Mouse (Mus musculus) cerebellum, adult 18-20 months (tissue): ENCODE measurements around the gene Gm20388.

Experiments
- DNase-seq, 2 experiments: peaks; one replicate each; pipeline ENCODE4 v3.0.0; 2021

The Gm20388 gene

GRCm38 (mm10) chr8:120623608-120624007, 713.0 kb downstream of the Gm20388 start:
- DNase-seq: no peak

GRCm38 (mm10) chr8:120626461-120626860, 715.8 kb downstream of the Gm20388 start:
- no peak for DNase-seq

DNA sequence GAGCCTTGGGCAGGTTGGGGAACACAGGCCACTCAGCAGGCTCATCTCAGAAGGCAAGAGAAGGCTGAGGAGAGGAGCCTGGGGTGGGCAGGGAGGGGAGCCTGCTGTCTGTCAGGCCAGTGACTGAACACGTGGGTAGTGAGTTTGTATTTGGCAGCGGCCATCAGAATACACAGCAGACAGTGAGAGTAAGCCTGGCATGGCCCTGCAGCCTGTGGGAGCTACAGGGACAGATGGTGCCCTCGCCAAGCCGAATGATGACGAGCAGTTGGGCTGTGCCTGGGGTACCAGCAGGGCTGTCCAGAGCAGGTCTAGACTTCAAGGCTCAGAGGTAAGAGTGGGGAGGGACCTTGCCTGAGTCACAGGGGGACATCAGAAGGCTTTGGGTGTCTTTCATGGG, 716.7 kb downstream of the Gm20388 start:
- peak; percentile 55 to 69 for DNase-seq

GRCm38 (mm10) chr8:120630031-120630430, 719.4 kb downstream of the Gm20388 start:
- no peak for DNase-seq

GRCm38 (mm10) chr8:120630848-120631247, 720.2 kb downstream of the Gm20388 start:
- no peak for DNase-seq

DNA sequence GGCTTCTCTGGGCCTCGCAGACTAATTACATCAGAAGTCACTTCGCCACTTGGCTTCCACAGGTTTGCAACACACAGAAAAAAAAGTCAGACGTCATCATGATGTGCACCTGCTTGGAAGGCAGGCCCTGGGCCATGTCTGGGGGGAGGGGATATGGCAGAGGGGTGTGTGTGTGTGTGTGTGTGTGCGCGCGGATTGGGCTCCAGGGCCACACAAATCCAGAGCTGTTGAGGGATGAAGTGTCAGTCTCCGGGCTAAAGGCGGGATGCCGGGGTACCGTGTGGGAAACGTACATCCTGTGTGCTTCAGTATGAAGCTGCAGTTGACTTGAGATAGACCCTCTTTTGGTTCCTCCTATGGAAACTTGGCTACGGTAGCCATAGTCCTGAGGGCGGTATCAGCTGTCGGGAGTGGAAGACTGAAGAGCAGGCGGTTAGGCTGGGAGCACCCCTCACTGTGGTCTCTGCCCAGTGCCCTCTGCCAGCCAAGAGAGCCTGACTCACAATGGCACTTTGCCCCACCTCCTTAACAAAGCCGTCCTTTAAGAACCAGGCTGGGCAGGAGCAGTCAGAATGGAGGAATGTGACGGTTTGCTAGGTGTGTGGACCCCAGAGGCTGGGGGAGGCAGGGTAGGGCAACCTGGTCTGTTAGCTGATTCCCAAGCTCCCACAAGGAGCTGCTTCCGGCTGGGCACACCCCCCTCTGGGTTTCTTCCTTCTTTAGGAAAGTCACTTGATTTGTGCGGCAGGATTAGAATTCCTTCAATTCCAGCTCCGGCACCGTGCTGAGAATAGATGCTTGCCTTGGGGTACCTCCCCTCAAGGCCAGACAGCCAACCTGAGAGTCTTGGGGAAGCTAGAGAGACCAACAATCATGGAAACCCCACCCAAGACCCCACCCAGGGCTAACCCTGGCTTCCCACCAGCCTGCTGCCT, 721.1 kb downstream of the Gm20388 start:
- DNase-seq: no peak

- DNase-seq: no peak
Measured at GRCm38 (mm10) chr8:120632969-120633664, 722.5 kb downstream of the Gm20388 start.

DNA sequence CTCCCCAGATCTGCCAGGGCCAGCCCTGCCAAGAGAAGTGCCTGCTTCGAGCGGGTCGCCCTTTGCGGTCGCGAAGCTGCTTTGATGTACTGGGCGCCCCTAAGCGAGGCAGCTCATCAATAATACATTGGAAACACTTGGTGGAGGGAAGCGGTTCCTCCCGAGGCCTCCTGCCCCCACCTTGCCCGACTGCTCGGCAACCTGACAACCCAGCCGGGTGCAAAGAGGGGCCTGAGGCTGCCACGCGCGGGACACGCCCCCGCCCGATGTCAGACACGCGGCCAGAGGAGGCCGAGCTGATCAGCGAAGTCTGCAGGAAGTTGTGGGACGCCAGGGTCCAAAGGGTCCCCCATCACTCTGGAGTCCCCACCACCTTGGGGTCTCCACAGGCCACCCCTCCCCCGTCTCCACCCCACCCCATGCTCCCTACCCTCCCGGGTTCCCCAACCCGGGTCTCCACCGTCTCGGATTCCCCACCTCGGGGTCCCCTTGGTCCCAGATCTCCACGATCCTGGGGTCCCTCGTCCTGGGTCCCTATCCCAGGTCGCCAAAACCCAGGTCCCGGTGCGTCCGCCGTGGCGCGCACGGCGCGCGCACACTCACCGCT, 723.1 kb downstream of the Gm20388 start:
- DNase-seq: no peak

- DNase-seq: peak; percentile 35 to 36
Measured at GRCm38 (mm10) chr8:120634329-120634839, 723.7 kb downstream of the Gm20388 start.

DNA sequence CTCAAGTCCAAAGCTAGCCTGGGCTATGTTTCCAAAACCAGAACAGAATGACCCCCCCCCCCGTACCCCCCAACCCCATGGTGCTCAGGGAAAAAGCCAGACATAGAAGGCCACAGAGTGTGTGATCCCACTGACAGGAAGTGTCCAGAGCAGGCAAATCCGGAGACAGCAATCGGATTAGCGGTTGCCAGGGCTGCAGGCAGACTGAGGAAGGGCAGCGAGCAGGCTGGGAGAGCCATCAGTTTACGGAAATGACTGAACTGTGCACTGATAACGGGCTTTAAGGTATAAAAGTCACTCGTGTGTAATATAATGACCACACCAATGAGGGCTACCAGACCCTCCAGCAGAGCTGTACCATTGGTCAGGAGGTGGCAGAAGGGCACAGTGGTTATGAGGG, 730.6 kb downstream of the Gm20388 start:
- DNase-seq: no peak

GRCm38 (mm10) chr8:120642031-120642662, 731.5 kb downstream of the Gm20388 start:
- DNase-seq: no peak

DNA sequence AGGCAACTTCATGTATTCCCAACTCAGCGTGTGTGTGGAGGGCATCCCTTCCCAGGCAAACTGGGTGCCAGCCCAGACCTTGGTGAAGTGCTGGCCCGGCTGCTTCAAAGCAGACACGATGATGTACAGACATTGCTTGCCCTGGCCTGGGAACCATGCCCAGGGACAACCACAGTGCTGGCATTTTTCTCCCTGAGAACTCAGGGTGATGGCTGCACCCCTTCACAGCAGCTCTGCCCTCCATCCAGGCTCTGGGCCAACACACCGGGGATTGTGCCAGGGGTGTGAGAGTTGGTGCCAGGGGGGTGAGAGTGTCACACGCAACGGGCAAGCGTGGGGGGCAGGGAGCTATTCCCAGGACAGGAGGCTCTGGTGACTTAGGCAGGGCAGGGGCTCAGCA, 734.0 kb downstream of the Gm20388 start:
- DNase-seq: peak; percentile 56 to 57

DNA sequence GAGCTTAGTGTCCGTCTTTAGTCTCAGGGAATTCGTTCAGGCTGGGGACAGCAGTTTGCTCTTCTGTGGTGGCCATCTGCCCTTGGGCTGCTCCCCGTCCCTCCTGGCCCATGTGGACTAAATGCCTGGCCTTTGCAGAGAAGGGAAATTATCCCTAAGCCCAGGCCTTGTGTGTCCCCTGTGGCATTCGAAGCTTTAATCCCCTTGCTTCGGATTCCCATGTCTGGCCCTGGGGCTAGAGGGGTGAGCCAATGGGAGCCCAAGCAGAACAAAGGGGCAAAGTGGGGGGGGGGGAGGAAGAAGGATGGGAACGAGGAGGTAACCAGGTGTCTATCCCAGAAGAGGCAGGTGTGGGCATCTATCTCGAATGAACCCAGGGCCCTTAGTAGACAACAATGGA, 736.9 kb downstream of the Gm20388 start, which contains the start of gene 1190005I06Rik:
Gene 1190005I06Rik (minus strand): TSS at position 101 of the 400 bp plus-strand sequence.
- DNase-seq: no peak

DNA sequence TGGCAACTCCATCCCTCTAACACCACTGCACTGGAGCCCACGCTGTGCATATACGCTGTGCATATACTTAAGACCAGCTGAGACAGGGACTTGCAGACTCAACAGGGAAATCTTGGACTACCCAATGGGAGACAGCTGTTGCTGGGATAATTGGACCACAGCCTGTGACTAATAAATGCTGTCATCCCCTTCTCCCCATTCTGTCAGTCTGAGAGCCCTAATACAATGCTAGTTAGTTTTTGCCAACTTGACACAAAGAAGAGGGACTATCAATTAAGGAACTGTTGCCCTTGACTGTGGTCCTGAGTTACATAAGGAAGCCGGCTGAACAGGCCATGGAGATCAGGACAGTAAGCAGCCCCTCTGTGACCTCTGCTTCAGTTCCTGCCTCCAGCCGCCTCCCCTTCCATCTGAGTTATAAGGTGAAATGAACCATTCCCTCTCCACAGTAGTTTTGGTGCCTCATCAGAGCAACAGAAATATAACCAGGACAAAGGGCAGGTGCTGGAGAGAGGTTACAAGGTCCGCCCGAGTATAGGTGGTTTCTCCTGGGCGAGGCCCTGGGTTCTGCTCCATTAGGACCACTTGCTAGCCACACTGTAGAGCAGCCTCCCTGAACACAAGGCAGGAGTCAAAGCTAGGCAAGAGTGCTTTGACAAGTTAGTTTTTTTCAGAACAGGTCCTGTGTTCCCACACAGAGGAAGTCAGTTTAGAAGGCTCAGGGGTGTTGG, 745.8 kb downstream of the Gm20388 start:
- no peak for DNase-seq

DNA sequence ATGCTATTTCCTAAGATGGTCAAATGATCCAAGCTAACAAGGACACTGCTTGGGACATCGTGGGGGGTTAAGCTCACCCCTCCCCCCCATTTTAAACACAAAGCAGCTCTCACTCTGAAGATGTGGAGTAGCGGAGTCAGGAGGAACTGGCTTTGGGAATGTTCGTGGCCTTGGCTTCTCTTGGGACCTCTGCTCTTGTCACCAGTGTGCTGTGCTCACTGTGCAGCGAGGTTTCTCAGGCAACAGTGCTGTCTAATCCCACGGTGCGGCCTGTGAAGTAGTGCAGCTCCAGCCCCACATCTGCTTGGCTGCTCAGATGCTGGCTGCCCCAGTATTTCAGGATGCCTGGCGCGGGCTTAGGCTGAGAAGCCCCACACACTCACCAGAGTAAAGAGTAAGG, 746.8 kb downstream of the Gm20388 start:
- no peak for DNase-seq

DNA sequence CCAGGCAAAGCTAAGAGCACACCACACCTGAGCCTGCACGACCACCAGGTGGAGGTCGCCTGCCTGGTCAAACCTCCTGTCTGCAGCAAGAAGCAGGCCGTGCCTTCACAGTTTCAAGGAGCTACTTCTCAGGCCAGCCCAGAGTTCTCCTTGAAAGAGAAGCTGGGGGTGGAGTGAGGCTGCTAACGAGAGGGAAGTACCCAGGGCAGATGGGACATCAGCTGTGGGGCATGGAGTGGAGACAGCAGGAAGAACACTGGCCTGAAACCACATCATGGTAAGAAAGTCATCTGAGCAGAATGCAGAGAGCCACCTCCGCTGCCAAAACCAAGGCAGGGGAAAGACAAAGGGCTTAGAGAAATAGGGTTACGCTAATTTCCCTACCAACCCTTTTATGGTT, 753.9 kb downstream of the Gm20388 start:
- DNase-seq: no peak

DNA sequence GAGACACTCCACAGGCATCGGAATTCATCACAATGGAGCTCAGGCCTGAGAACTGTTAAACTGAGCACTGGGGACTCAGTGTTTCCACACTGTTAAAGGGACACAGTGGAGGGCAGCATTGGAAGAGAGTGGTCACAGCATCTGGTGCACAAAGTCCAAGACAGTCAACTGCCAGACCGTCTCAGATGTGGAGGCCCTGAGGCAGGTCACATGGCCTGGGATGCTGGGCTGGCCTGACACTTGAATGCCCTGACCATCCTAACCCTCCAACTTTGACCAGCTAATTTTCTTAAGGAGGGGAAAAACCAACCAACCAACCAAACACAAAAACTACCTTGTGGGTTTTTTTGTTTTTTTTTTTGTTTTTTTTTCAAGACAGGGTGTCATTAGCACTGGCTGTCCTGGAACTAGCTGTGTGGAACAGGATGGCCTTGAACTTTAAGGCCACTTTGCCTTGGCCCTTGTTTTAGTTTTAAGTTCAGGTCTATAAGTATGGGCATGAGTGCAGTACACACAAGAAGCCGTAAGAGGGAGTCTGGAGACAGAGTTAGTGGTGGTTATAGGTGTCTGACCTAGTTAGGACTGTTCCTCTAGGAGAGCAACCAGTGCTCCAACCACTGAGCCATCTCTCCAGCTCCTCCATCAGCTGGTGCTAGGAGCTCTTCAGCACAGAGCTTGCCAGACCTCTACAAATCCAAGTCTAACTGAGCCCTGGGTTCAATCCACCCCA, 755.2 kb downstream of the Gm20388 start:
- DNase-seq: no peak

GRCm38 (mm10) chr8:120666807-120667470, 756.3 kb downstream of the Gm20388 start:
- no peak for DNase-seq

GRCm38 (mm10) chr8:120667561-120668373, 757.1 kb downstream of the Gm20388 start, which contains the start of the genes Gm27021 and Cox4i1:
Gene Gm27021, minus strand, starts transcription at chr8:120668079.
Gene Cox4i1, plus strand, starts transcription at chr8:120668222.
- DNase-seq: peak; percentile 93 to 95
